Mouse (Mus musculus) heart, adult 2 months (tissue): ENCODE measurements around the gene Pogz.

Source experiments
- CTCF ChIP-seq: fragments of 200-600 bp; IDR thresholded peaks from 2 replicates; pipeline ENCODE4 v1.8.1; 2022; ENCODE audit warnings: antibody characterized with exemption, mild to moderate bottlenecking, moderate library complexity
- EP300 ChIP-seq: fragments of 200-500 bp; IDR thresholded peaks from 2 replicates; pipeline ENCODE4 v1.6.1; 2011; ENCODE audit warnings: low read depth, low read length, control low read depth; ENCODE audit not compliant: insufficient read depth
- POLR2A ChIP-seq: fragments of 200-500 bp; IDR thresholded peaks from 2 replicates; pipeline ENCODE4 v1.6.1; 2011; ENCODE audit warnings: mild to moderate bottlenecking, low read depth, low read length, control low read depth; ENCODE audit not compliant: insufficient read depth

GRCm38 (mm10) chr3:94851731-94852130 is 14.4 kb downstream of the Pogz start:
- TF ChIP-seq POLR2A = no peak
- TF ChIP-seq CTCF = no peak
- TF ChIP-seq EP300 = no peak
